18 mouse cellular contexts compared by ENCODE assay signal in the genomic region with DNA sequence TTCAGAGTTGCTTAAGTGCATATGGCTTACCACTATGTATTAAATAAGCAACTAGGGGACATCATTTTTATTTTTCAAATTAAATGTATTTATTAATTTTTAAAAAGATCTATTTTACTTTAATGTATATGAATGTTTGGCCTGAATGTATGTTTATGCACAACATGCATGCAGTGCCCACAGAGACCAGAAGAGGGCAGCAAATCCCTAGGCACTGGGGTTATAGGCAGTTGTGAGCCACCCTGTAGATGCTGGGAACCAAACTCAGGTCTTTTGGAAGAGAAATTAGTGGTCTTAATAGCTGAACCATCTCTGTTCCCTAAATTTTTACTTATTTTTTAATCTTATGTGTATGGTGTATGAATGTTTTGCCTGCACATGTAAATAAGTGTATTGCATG. TPM values are rescaled to one million over a fixed set of nuclear protein-coding genes. Genes with fewer than 3 reads are reported as not detected.
DNase-seq lines count a peak whose midpoint lies in the region; ATAC-seq and TF ChIP-seq lines count a peak whose summit lies in the region.
"Had no signal": no experiment of that assay in that cellular context is flagged by ENCODE, and none has a peak within 500 bp of the region (broad histone marks: within the 10 kb centered on the region; RNA-seq: fewer than 3 reads in every experiment).

No protein-coding gene starts in this region.

- in situ Hi-C loops in ES-E14 (cut with MboI; ENCODE audit: low sequenced_read_pairs in 2 of 2, unreplicated experiment in 2 of 2) = no loop called here

- no peak for DNase-seq in heart, adult 2 months
- DNase-seq in heart, adult 8-10 months (ENCODE audit: low spot score) = no peak
- no peak for DNase-seq in lung, postnatal 0 days (ENCODE audit: low spot score)
- no peak for DNase-seq in lung, postnatal 4 days
- DNase-seq in ES-E14 (ENCODE audit: low read depth, low spot score) = peak; percentile 33
- peak; percentile 52 for DNase-seq in induced T-regulatory cell, adult 2 months (ENCODE audit: low read depth)
- no peak for DNase-seq in ovary, postnatal 14 days (ENCODE audit: low spot score)
- DNase-seq: adrenal gland, postnatal 10 days; cerebellum, adult 9-10 months; heart, adult 11 months; heart, postnatal 4 days had no signal

- no peak for TF ChIP-seq POLR2A in heart, adult 2 months (IDR thresholded peaks at IDR 0.05; ENCODE audit: insufficient read depth, low read depth, low read length)

- TF ChIP-seq CTCF in heart, adult 2 months (IDR thresholded peaks at IDR 0.05) = peak; percentile 62
- TF ChIP-seq CTCF in lung, postnatal 0 days (IDR thresholded peaks at IDR 0.05) = peak; percentile 56

- ATAC-seq in lung, postnatal 0 days = no peak
- no peak for ATAC-seq in neural tube, embryonic 15.5 days (ENCODE audit: low FRiP score)
- ATAC-seq: forebrain, embryonic 16.5 days had no signal

- H3K9ac ChIP-seq in heart, adult 2 months (ENCODE audit: low read depth, low read length) = no peak overlapping the region
- H3K9ac ChIP-seq in lung, postnatal 0 days (replicated peaks; ENCODE audit: low read depth) = no peak overlapping the region
- no peak overlapping the region for H3K9ac ChIP-seq in ES-E14 (ENCODE audit: insufficient read depth, low read depth, low read length, poor library complexity, severe bottlenecking)
- H3K9ac ChIP-seq in neural tube, embryonic 15.5 days (replicated peaks) = no peak overlapping the region
- H3K9ac ChIP-seq: embryonic facial prominence, embryonic 12.5 days had no signal

- no peaks in the 10 kb centered on the region for H3K36me3 ChIP-seq in heart, adult 2 months (ENCODE audit: control insufficient read depth, insufficient read depth, low read length)
- H3K36me3 ChIP-seq in lung, postnatal 0 days (ENCODE audit: insufficient read depth, low read length) = no peaks in the 10 kb centered on the region
- H3K36me3 ChIP-seq in ES-E14 (ENCODE audit: control insufficient read depth, insufficient read depth, low read length, poor library complexity, severe bottlenecking) = no peaks in the 10 kb centered on the region
- H3K36me3 ChIP-seq in neural tube, embryonic 15.5 days = no peaks in the 10 kb centered on the region
- H3K36me3 ChIP-seq: embryonic facial prominence, embryonic 12.5 days had no signal

- intact Hi-C loops in heart, adult 2 months (cut with DNase I) = no loop called here

- H3K9me3 ChIP-seq in lung, postnatal 0 days (ENCODE audit: low read length) = no peaks in the 10 kb centered on the region
- no peaks in the 10 kb centered on the region for H3K9me3 ChIP-seq in ES-E14 (ENCODE audit: control insufficient read depth, insufficient read depth, low read depth, low read length)
- no peaks in the 10 kb centered on the region for H3K9me3 ChIP-seq in neural tube, embryonic 15.5 days (replicated peaks)

- H3K27ac ChIP-seq in heart, adult 2 months = no peak overlapping the region
- no peak overlapping the region for H3K27ac ChIP-seq in lung, postnatal 0 days (ENCODE audit: low read length)
- no peak overlapping the region for H3K27ac ChIP-seq in ES-E14 (ENCODE audit: insufficient read depth, low read depth, low read length, poor library complexity, severe bottlenecking)
- no peak overlapping the region for H3K27ac ChIP-seq in neural tube, embryonic 15.5 days (replicated peaks)
- H3K27ac ChIP-seq: embryonic facial prominence, embryonic 12.5 days had no signal

- H3K4me1 ChIP-seq in heart, adult 2 months (ENCODE audit: control insufficient read depth, insufficient read depth, low read length) = peaks cover 1% of the 10 kb centered on the region; the same call in 1 of the 2 replicates
- no peaks in the 10 kb centered on the region for H3K4me1 ChIP-seq in lung, postnatal 0 days (ENCODE audit: insufficient read depth, low read depth, low read length)
- H3K4me1 ChIP-seq in ES-E14 (ENCODE audit: control insufficient read depth in 2 of 2, insufficient read depth in 2 of 2, low read length in 2 of 2, poor library complexity in 1 of 2) = 0 out of 4 replicates have a peak, but pooled peaks cover 0 to 3% of the 10 kb centered on the region in 2 experiments
- H3K4me1 ChIP-seq in neural tube, embryonic 15.5 days = no peaks in the 10 kb centered on the region
- H3K4me1 ChIP-seq: embryonic facial prominence, embryonic 12.5 days had no signal

- TF ChIP-seq EP300 in heart, adult 2 months (IDR thresholded peaks at IDR 0.05; ENCODE audit: insufficient read depth, low read depth, low read length) = no peak
- no peak for TF ChIP-seq EP300 in lung, postnatal 0 days (IDR thresholded peaks at IDR 0.05)

- H3K27me3 ChIP-seq in heart, adult 2 months (ENCODE audit: control insufficient read depth, insufficient read depth, low read length) = no peaks in the 10 kb centered on the region
- no peaks in the 10 kb centered on the region for H3K27me3 ChIP-seq in lung, postnatal 0 days (replicated peaks; ENCODE audit: insufficient read depth, low read length)
- H3K27me3 ChIP-seq in neural tube, embryonic 15.5 days (replicated peaks) = no peaks in the 10 kb centered on the region
- H3K27me3 ChIP-seq: embryonic facial prominence, embryonic 12.5 days had no signal

- no peaks in the 10 kb centered on the region for H3K79me2 ChIP-seq in heart, adult 2 months (replicated peaks; ENCODE audit: control insufficient read depth, insufficient read depth, low read length)

- H3K4me2 ChIP-seq in lung, postnatal 0 days (replicated peaks; ENCODE audit: low read depth, low read length) = no peak overlapping the region
- no peak overlapping the region for H3K4me2 ChIP-seq in neural tube, embryonic 15.5 days
- H3K4me2 ChIP-seq: embryonic facial prominence, embryonic 12.5 days; midbrain, embryonic 11.5 days had no signal

- no peak overlapping the region for H3K4me3 ChIP-seq in heart, adult 2 months
- no peak overlapping the region for H3K4me3 ChIP-seq in lung, postnatal 0 days (ENCODE audit: low read depth, low read length)
- no peak overlapping the region for H3K4me3 ChIP-seq in ES-E14 (ENCODE audit: insufficient read depth in 1 of 2, low read depth in 1 of 2, low read length in 2 of 2, poor library complexity in 1 of 2, severe bottlenecking in 1 of 2)
- no peak overlapping the region for H3K4me3 ChIP-seq in neural tube, embryonic 15.5 days (replicated peaks)
- H3K4me3 ChIP-seq: embryonic facial prominence, embryonic 12.5 days had no signal

TF ChIP-seq in ES-E14, 5 proteins besides CTCF, POLR2A, EP300 and RAD21:
- TF ChIP-seq MAFK (IDR thresholded peaks at IDR 0.05; ENCODE audit: insufficient read depth, low read depth, low read length) (no peak), CHD2 (IDR thresholded peaks at IDR 0.05; ENCODE audit: low read depth, low read length) (no peak), HCFC1 (IDR thresholded peaks at IDR 0.05; ENCODE audit: borderline replicate concordance, insufficient read depth, low read length) (no peak), ZNF384 (IDR thresholded peaks at IDR 0.05; ENCODE audit: low read depth, low read length) (no peak), ZC3H11A (IDR thresholded peaks at IDR 0.05; ENCODE audit: borderline replicate concordance, low read depth, low read length) (no peak)

RNA-seq across cellular contexts. Expression of a gene that starts 24.7 kb away (rescaled TPM):
- total RNA-seq in heart, adult 2 months (2021) = 1 to 10 TPM in 1 of 2 experiments, under 1 TPM in 1; 0.73 to 1.5 TPM
- polyA plus RNA-seq in heart, adult 2 months (2012; rRNA removed) = 0.53 and 1.0 TPM in 2 replicates
- 1 to 10 TPM in 2 of 4 experiments, under 1 TPM in 2; 0.66 to 1.5 (median 1.1) TPM for total RNA-seq in heart, adult 8-10 months (2022)
- 7.7 and 8.8 TPM in 2 replicates for polyA plus RNA-seq in lung, postnatal 0 days (2015; fragmentation: Nextera tagmentation; extraction: Ambion mirVana)
- 1.1 and 1.3 TPM in 2 replicates for total RNA-seq in ES-E14 (2012; rRNA removed)
- polyA plus RNA-seq in neural tube, embryonic 15.5 days (2015; fragmentation: Nextera tagmentation; extraction: Ambion mirVana) = 0.83 and 1.4 TPM in 2 replicates
- polyA plus RNA-seq: liver, embryonic 16.5 days; midbrain, embryonic 11.5 days; stomach, embryonic 16.5 days had no signal

RNA-seq across cellular contexts. Expression of a gene that starts 48.2 kb away (rescaled TPM):
- total RNA-seq in heart, adult 2 months (2021) = not detected
- 0.08 TPM in 1 of 2 replicates, not detected in the other for polyA plus RNA-seq in heart, adult 2 months (2012; rRNA removed)
- not detected for total RNA-seq in heart, adult 8-10 months (2022)
- 0.47 and 0.54 TPM in 2 replicates for polyA plus RNA-seq in lung, postnatal 0 days (2015; fragmentation: Nextera tagmentation; extraction: Ambion mirVana)
- total RNA-seq in ES-E14 (2012; rRNA removed) = not detected in 2 replicates
- 0.68 and 0.78 TPM in 2 replicates for polyA plus RNA-seq in neural tube, embryonic 15.5 days (2015; fragmentation: Nextera tagmentation; extraction: Ambion mirVana)
- total RNA-seq: heart, postnatal 4 days had no signal
- polyA plus RNA-seq: forebrain, embryonic 16.5 days; midbrain, embryonic 11.5 days; neural tube, embryonic 11.5 days had no signal

RNA-seq across cellular contexts. Expression of a gene that starts 56.3 kb away (rescaled TPM):
- 10 to 100 TPM; 41.1 to 51.1 TPM for total RNA-seq in heart, adult 2 months (2021)
- 6.5 and 13.2 TPM in 2 replicates for polyA plus RNA-seq in heart, adult 2 months (2012; rRNA removed)
- 10 to 100 TPM; 48.5 to 54.4 (median 52.0) TPM for total RNA-seq in heart, adult 8-10 months (2022)
- 6.9 and 8.9 TPM in 2 replicates for polyA plus RNA-seq in lung, postnatal 0 days (2015; fragmentation: Nextera tagmentation; extraction: Ambion mirVana)
- total RNA-seq in ES-E14 (2012; rRNA removed) = 27.3 and 38.5 TPM in 2 replicates
- polyA plus RNA-seq in neural tube, embryonic 15.5 days (2015; fragmentation: Nextera tagmentation; extraction: Ambion mirVana) = 8.0 and 8.4 TPM in 2 replicates

Comparison
In these comparisons a context has a peak if more than half of its experiments do, and no peak if none do; other contexts are left out.
1. DNase-seq: peak in ES-E14 (single experiment) and induced T-regulatory cell, adult 2 months (single experiment); none in heart, adult 2 months (0 of 2), heart, adult 8-10 months (single experiment), lung, postnatal 0 days (single experiment), lung, postnatal 4 days (0 of 2) and ovary, postnatal 14 days (single experiment).